Mouse (Mus musculus) cortical plate, adult 2 months (tissue): ENCODE results near the gene Extl2.

Source experiments
- CTCF ChIP-seq: fragments of 200-500 bp; IDR thresholded peaks from 2 replicates; pipeline ENCODE4 v1.5.1; 2011; ENCODE audit warnings: mild to moderate bottlenecking, control low read depth, low read length; ENCODE audit not compliant: insufficient read depth; ENCODE audit errors: extremely low read depth
- POLR2A ChIP-seq: fragments of 200-500 bp; IDR thresholded peaks from 2 replicates; pipeline ENCODE4 v1.6.1; 2011; ENCODE audit warnings: mild to moderate bottlenecking, low read length, control low read depth; ENCODE audit not compliant: insufficient read depth; ENCODE audit errors: extremely low read depth

GRCm38 (mm10) chr3:115992588-115992987 is 14.7 kb upstream of the Extl2 start:
- TF ChIP-seq CTCF (no peak), POLR2A (no peak)
